12 mouse cellular contexts compared by ENCODE assay signal in the genomic region with DNA sequence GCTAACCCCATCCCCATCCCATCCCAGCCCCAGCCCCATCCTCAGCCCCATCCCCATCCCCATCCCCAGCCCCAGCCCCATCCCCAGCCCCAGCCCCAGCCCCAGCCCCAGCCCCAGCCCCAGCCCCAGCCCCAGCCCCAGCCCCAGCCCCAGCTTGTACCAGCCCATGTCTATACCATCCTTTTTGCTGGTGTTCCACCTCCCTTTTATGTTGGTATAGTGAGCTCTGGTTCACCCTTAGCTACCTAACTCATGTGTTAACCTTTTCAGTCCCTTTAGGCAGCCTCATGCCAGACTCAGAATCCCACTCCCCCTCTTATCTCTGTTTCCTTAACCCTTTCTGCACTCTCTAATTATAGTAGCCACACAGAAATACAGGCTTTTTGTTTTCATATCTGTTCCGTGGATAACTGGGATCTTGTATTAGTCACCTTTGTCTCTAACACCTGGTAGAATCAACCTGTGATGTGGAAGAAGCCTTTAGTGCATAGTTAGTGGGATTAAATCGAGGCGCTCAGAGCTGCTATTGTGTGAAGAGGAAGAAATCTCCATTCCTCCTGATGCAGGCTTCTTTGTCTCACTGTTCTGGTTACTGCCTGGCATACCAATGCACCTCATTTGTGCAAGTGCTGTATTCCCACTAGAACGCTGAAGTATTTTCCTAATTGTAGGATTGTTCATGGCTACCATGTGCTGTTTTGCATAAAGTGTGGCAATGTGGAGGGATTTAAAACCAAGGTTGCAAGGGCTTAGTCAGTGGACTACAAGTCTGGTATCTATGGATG.
"Had no signal": no experiment of that assay in that cellular context is flagged by ENCODE, and none has a peak within 500 bp of the region (broad histone marks: within the 10 kb centered on the region; RNA-seq: fewer than 3 reads in every experiment).

No protein-coding gene starts in this region.

- H3K9ac ChIP-seq: limb, embryonic 15.5 days; liver, embryonic 12.5 days; lung, embryonic 14.5 days; neural tube, embryonic 12.5 days had no signal

- H3K36me3 ChIP-seq: limb, embryonic 15.5 days; liver, embryonic 12.5 days; neural tube, embryonic 12.5 days had no signal

- ATAC-seq: liver, embryonic 12.5 days had no signal

- H3K4me1 ChIP-seq: limb, embryonic 15.5 days; liver, embryonic 12.5 days; neural tube, embryonic 12.5 days had no signal

- H3K4me2 ChIP-seq: limb, embryonic 15.5 days; liver, embryonic 12.5 days; lung, embryonic 14.5 days; neural tube, embryonic 12.5 days had no signal

- H3K27ac ChIP-seq: limb, embryonic 15.5 days; liver, embryonic 12.5 days; neural tube, embryonic 12.5 days had no signal

- H3K27me3 ChIP-seq: limb, embryonic 15.5 days; liver, embryonic 12.5 days; neural tube, embryonic 12.5 days had no signal

- H3K4me3 ChIP-seq: limb, embryonic 15.5 days; liver, embryonic 12.5 days; myocyte; neural tube, embryonic 12.5 days had no signal

- DNase-seq: kidney, postnatal 25 days; lung, embryonic 14.5 days; lung, postnatal 10 days; lung, postnatal 4 days; right cerebral cortex, postnatal 4 days; spleen, adult 18-20 months; thymus, adult 18-20 months; thymus, postnatal 14 days had no signal

- H3K9me3 ChIP-seq: limb, embryonic 15.5 days; liver, embryonic 12.5 days; neural tube, embryonic 12.5 days had no signal
